Mouse (Mus musculus) embryonic facial prominence, embryonic 11.5 days (tissue): Measurements from ENCODE around the gene Ndufv1. TPM values are rescaled to one million over a fixed set of nuclear protein-coding genes. Genes with fewer than 3 reads are reported as not detected.
"Not testable (repeated sequence)": the region's sequence is repeated elsewhere in the genome, so short reads cannot be mapped to it uniquely, and the experiment has no call there.

Experiments used
- ATAC-seq: fragments of 200-750 bp; cut with Nextera tagmentation; replicated peaks from 2 replicates; pipeline ENCODE4 v1.8.0; 2017; ENCODE audit warnings: low read depth; ENCODE audit not compliant: insufficient number of reproducible peaks, low FRiP score, low TSS enrichment
- DNase-seq: peaks from one replicate; pipeline ENCODE4 v3.0.0-alpha.2; 2015; ENCODE audit warnings: low spot score
- H3K27ac ChIP-seq: fragments of 300-500 bp; sonication (generic); replicated peaks from 2 replicates; pipeline ENCODE4 v1.5.1; 2014; ENCODE audit warnings: mild to moderate bottlenecking, low read depth, low read length, control low read depth
- H3K27me3 ChIP-seq: fragments of 300-500 bp; sonication (generic); 2 replicates; pipeline ENCODE4 v1.6.1; 2014; ENCODE audit warnings: mild to moderate bottlenecking, low read length, moderate library complexity, mixed read lengths; ENCODE audit not compliant: control insufficient read depth, insufficient read depth
- H3K36me3 ChIP-seq: fragments of 300-500 bp; sonication (generic); replicated peaks from 2 replicates; pipeline ENCODE4 v1.6.1; 2014; ENCODE audit warnings: low read depth, mild to moderate bottlenecking, low read length, moderate library complexity, mixed read lengths; ENCODE audit not compliant: control insufficient read depth, insufficient read depth
- H3K4me1 ChIP-seq: fragments of 300-500 bp; sonication (generic); 2 replicates; pipeline ENCODE4 v1.6.1; 2014; ENCODE audit warnings: low read length, mixed read lengths; ENCODE audit not compliant: control insufficient read depth, insufficient read depth
- H3K4me2 ChIP-seq: fragments of 300-500 bp; sonication (generic); 2 replicates; pipeline ENCODE4 v1.6.1; 2014; ENCODE audit warnings: low read depth, mild to moderate bottlenecking, control low read depth, low read length, moderate library complexity
- H3K4me3 ChIP-seq: fragments of 300-500 bp; sonication (generic); 2 replicates; pipeline ENCODE4 v1.5.1; 2014; ENCODE audit warnings: low read depth, low read length, control low read depth
- H3K9ac ChIP-seq: fragments of 300-500 bp; sonication (generic); replicated peaks from 2 replicates; pipeline ENCODE4 v1.6.1; 2014; ENCODE audit warnings: mild to moderate bottlenecking, control low read depth, low read length
- H3K9me3 ChIP-seq: fragments of 300-500 bp; sonication (generic); replicated peaks from 2 replicates; pipeline ENCODE4 v1.6.1; 2016; ENCODE audit warnings: mild to moderate bottlenecking, low read length, inconsistent platforms, mixed read lengths; ENCODE audit not compliant: control insufficient read depth
- WGBS: fragments of 180-500 bp; shearing (Covaris S2); extraction: QIAGEN DNeasy Blood & Tissue Kit; methylation state at CpG from one replicate; pipeline ENCODE4 v1.1.7; 2014; 5-methylcytosine and 5-hydroxymethylcytosine counted together
- polyA plus RNA-seq: library from polyadenylated mRNA; unstranded; fragments of >200 nt; fragmentation: Nextera tagmentation; extraction: Ambion mirVana; gene quantifications from 2 replicates; pipeline ENCODE4 v1.2.1, GENCODE M21; 2014

Gene Ndufv1
- polyA plus RNA-seq, 1 experiment from 2014 or later, result 190 TPM

GRCm38 (mm10) chr19:3961805-3962204 lies 50.8 kb downstream of the Ndufv1 start:
- DNase-seq, H3K9me3 ChIP-seq, H3K4me3 ChIP-seq, ATAC-seq, H3K4me1 ChIP-seq, H3K36me3 ChIP-seq, H3K4me2 ChIP-seq, H3K9ac ChIP-seq, H3K27ac ChIP-seq, H3K27me3 ChIP-seq: not testable (repeated sequence)
- 81% methylated on average over 6 of the region's 6 CpGs for WGBS

GRCm38 (mm10) chr19:3960211-3960610 lies 52.4 kb downstream of the Ndufv1 start:
- Histone ChIP-seq H3K4me2 (no peak overlapping the region), H3K27me3 (no peaks in the 10 kb centered on the region), H3K4me3 (no peak overlapping the region), H3K27ac (no peak overlapping the region), H3K4me1 (no peaks in the 10 kb centered on the region), H3K9ac (no peak overlapping the region), H3K36me3 (no peaks in the 10 kb centered on the region), H3K9me3 (no peaks in the 10 kb centered on the region)
- 84% methylated on average over 5 of the region's 5 CpGs for WGBS
- DNase-seq, result no peak
- no peak for ATAC-seq

- no peak overlapping the region for H3K4me3 ChIP-seq
- no peak overlapping the region for H3K4me2 ChIP-seq
- H3K27me3 ChIP-seq, result no peaks in the 10 kb centered on the region
- H3K9me3 ChIP-seq, result no peaks in the 10 kb centered on the region
- no peak overlapping the region for H3K27ac ChIP-seq
- no peaks in the 10 kb centered on the region for H3K36me3 ChIP-seq
- no peaks in the 10 kb centered on the region for H3K4me1 ChIP-seq
- no peak for ATAC-seq
- no peak overlapping the region for H3K9ac ChIP-seq
- DNase-seq, result no peak
These were observed 53.6 kb downstream of the Ndufv1 start for GRCm38 (mm10) chr19:3959030-3959429.

- Histone ChIP-seq H3K27me3 (no peaks in the 10 kb centered on the region), H3K4me3 (no peak within 1 kb of the TSS), H3K4me1 (no peaks in the 10 kb centered on the region), H3K36me3 (no peaks in the 10 kb centered on the region), H3K27ac (no peak within 1 kb of the TSS), H3K9ac (no peak within 1 kb of the TSS), H3K9me3 (no peaks in the 10 kb centered on the region), H3K4me2 (no peak within 1 kb of the TSS)
- DNase-seq, result no peak
- 79% methylated on average over 4 of the region's 4 CpGs for WGBS
- no peak for ATAC-seq
These were observed 54.1 kb downstream of the Ndufv1 start, which contains the start of gene Aldh3b3 for GRCm38 (mm10) chr19:3958470-3958869. Aldh3b3 (plus strand) TSS chr19:3958645.

Other genes starting within 250 kb of the Ndufv1 start
- 28.4 and 30.8 TPM in 2 replicates for gene Kmt5b, start 245.4 kb downstream of the Ndufv1 start, polyA plus RNA-seq
- 38.1 and 46.2 TPM in 2 replicates for gene Chka, start 161.0 kb downstream of the Ndufv1 start, polyA plus RNA-seq
- 16.3 and 21.8 TPM in 2 replicates for gene Tcirg1, start 105.7 kb downstream of the Ndufv1 start, polyA plus RNA-seq
- gene Ndufs8, start 100.0 kb downstream of the Ndufv1 start, polyA plus RNA-seq, result 248 and 267 TPM in 2 replicates
- gene Aldh3b1, start 83.0 kb downstream of the Ndufv1 start, polyA plus RNA-seq, result 0.49 and 1.00 TPM in 2 replicates
- 6.0 and 6.3 TPM in 2 replicates for gene Unc93b1, start 77.6 kb downstream of the Ndufv1 start, polyA plus RNA-seq
- gene Aldh3b3, start 54.2 kb downstream of the Ndufv1 start, polyA plus RNA-seq, result not detected in 2 replicates
- gene Aldh3b2, start 40.5 kb downstream of the Ndufv1 start, polyA plus RNA-seq, result 1.2 and 1.6 TPM in 2 replicates
- 2.3 and 3.5 TPM in 2 replicates for gene Acy3, start 26.2 kb downstream of the Ndufv1 start, polyA plus RNA-seq
- gene Tbx10, start 20.1 kb downstream of the Ndufv1 start, polyA plus RNA-seq, result 0.26 TPM in 1 of 2 replicates, not detected in the other
- gene Nudt8, start 12.2 kb downstream of the Ndufv1 start, polyA plus RNA-seq, result 24.2 and 26.6 TPM in 2 replicates
- 1.3 and 1.4 TPM in 2 replicates for gene Gm49405, start 12.2 kb downstream of the Ndufv1 start, polyA plus RNA-seq
- 2.2 TPM in 2 replicates for gene Doc2g, start 9.5 kb downstream of the Ndufv1 start, polyA plus RNA-seq
- 405 and 453 TPM in 2 replicates for gene Gstp1, start 25.2 kb upstream of the Ndufv1 start, polyA plus RNA-seq
- gene Gstp2, start 33.2 kb upstream of the Ndufv1 start, polyA plus RNA-seq, result 2.2 and 2.3 TPM in 2 replicates
- not detected in 2 replicates for gene Gstp3, start 46.8 kb upstream of the Ndufv1 start, polyA plus RNA-seq
- gene Cabp2, start 68.8 kb upstream of the Ndufv1 start, polyA plus RNA-seq, result not detected in 2 replicates
- gene Cdk2ap2, start 84.4 kb upstream of the Ndufv1 start, polyA plus RNA-seq, result 58.6 and 69.0 TPM in 2 replicates
- gene Pitpnm1, start 87.2 kb upstream of the Ndufv1 start, polyA plus RNA-seq, result 6.3 and 7.3 TPM in 2 replicates
- 68.3 and 85.1 TPM in 2 replicates for gene Aip, start 113.1 kb upstream of the Ndufv1 start, polyA plus RNA-seq
- not detected in 2 replicates for gene Gpr152, start 127.0 kb upstream of the Ndufv1 start, polyA plus RNA-seq
- gene Cabp4, start 131.2 kb upstream of the Ndufv1 start, polyA plus RNA-seq, result not detected in 2 replicates
- 108 and 122 TPM in 2 replicates for gene Coro1b, start 135.8 kb upstream of the Ndufv1 start, polyA plus RNA-seq
- gene Ptprcap, start 140.8 kb upstream of the Ndufv1 start, polyA plus RNA-seq, result 0.64 and 1.3 TPM in 2 replicates
- gene Rps6kb2, start 150.5 kb upstream of the Ndufv1 start, polyA plus RNA-seq, result 42.0 and 42.3 TPM in 2 replicates
- gene Carns1, start 162.7 kb upstream of the Ndufv1 start, polyA plus RNA-seq, result 2.0 TPM in 2 replicates
- gene Tbc1d10c, start 178.5 kb upstream of the Ndufv1 start, polyA plus RNA-seq, result 0.96 and 1.4 TPM in 2 replicates
- gene Ppp1ca, start 179.3 kb upstream of the Ndufv1 start, polyA plus RNA-seq, result 955 and 1,002 TPM in 2 replicates
- 46.8 and 49.5 TPM in 2 replicates for gene Rad9a, start 188.9 kb upstream of the Ndufv1 start, polyA plus RNA-seq
- 4.6 and 5.0 TPM in 2 replicates for gene Clcf1, start 201.4 kb upstream of the Ndufv1 start, polyA plus RNA-seq
- not detected in 2 replicates for gene AC109138.7, start 201.6 kb upstream of the Ndufv1 start, polyA plus RNA-seq
- gene Pold4, start 219.1 kb upstream of the Ndufv1 start, polyA plus RNA-seq, result 12.7 and 13.0 TPM in 2 replicates